Mouse (Mus musculus) bone marrow macrophage, adult 2 months (primary cell): Measurements from ENCODE around the gene Slc29a2.

Experiments used
- CTCF ChIP-seq: IDR thresholded peaks from 2 replicates; pipeline ENCODE4 v1.5.1; 2012; ENCODE audit warnings: low read depth, mild to moderate bottlenecking, low read length, moderate library complexity
- POLR2A ChIP-seq: IDR thresholded peaks from 2 replicates; pipeline ENCODE4 v1.6.1; 2012; ENCODE audit warnings: mild to moderate bottlenecking, low read depth, low read length, borderline replicate concordance

- TF ChIP-seq POLR2A = no peak
- no peak for TF ChIP-seq CTCF
Measured at GRCm38 (mm10) chr19:5071077-5071476, 47.4 kb downstream of the Slc29a2 start.
